Mouse (Mus musculus) heart, embryonic 16.5 days (tissue): ENCODE results near the gene H3f3a. TPM values are rescaled to one million over a fixed set of nuclear protein-coding genes. Genes with fewer than 3 reads are reported as not detected.

ENCODE experiments used
- ATAC-seq: fragments of 200-750 bp; cut with Nextera tagmentation; replicated peaks from 2 replicates; pipeline ENCODE4 v1.8.0; 2017; ENCODE audit warnings: moderate number of reproducible peaks; ENCODE audit not compliant: insufficient read depth, low FRiP score; ENCODE audit errors: extremely low read depth
- H3K27ac ChIP-seq: fragments of 300-500 bp; sonication (generic); 2 replicates; pipeline ENCODE4 v1.5.1; 2014; ENCODE audit warnings: mild to moderate bottlenecking, low read length, control low read depth, moderate library complexity
- H3K27me3 ChIP-seq: fragments of 300-500 bp; sonication (generic); 2 replicates; pipeline ENCODE4 v1.6.1; 2014; ENCODE audit warnings: low read length, mixed read lengths; ENCODE audit not compliant: control insufficient read depth, insufficient read depth
- H3K36me3 ChIP-seq: fragments of 300-500 bp; sonication (generic); 2 replicates; pipeline ENCODE4 v1.6.1; 2014; ENCODE audit not compliant: control insufficient read depth, insufficient read depth
- H3K4me1 ChIP-seq: fragments of 300-500 bp; sonication (generic); 2 replicates; pipeline ENCODE4 v1.6.1; 2014; ENCODE audit warnings: low read length, mixed read lengths; ENCODE audit not compliant: control insufficient read depth, insufficient read depth
- H3K4me2 ChIP-seq: fragments of 300-500 bp; sonication (generic); 2 replicates; pipeline ENCODE4 v1.6.1; 2014; ENCODE audit warnings: low read depth, mild to moderate bottlenecking, control low read depth, low read length
- H3K4me3 ChIP-seq: fragments of 300-500 bp; sonication (generic); 2 replicates; pipeline ENCODE4 v1.5.1; 2014; ENCODE audit warnings: mild to moderate bottlenecking, control low read depth, low read length
- H3K9ac ChIP-seq: fragments of 300-500 bp; sonication (generic); 2 replicates; pipeline ENCODE4 v1.6.1; 2014; ENCODE audit warnings: low read length, control low read depth
- H3K9me3 ChIP-seq: fragments of 300-500 bp; sonication (generic); replicated peaks from 2 replicates; pipeline ENCODE4 v1.6.1; 2016; ENCODE audit warnings: low read length; ENCODE audit not compliant: control insufficient read depth
- WGBS: fragments of 180-500 bp; shearing (Covaris S2); extraction: QIAGEN DNeasy Blood & Tissue Kit; methylation state at CpG from one replicate; pipeline ENCODE4 v1.1.7; 2014; 5-methylcytosine and 5-hydroxymethylcytosine counted together
- polyA plus RNA-seq: library from polyadenylated mRNA; unstranded; fragments of >200 nt; fragmentation: Nextera tagmentation; extraction: Ambion mirVana; gene quantifications from 2 replicates; pipeline ENCODE4 v1.2.1, GENCODE M21; 2015

The H3f3a gene
- polyA plus RNA-seq, 1 experiment from 2014 or later = 1,475 TPM

DNA sequence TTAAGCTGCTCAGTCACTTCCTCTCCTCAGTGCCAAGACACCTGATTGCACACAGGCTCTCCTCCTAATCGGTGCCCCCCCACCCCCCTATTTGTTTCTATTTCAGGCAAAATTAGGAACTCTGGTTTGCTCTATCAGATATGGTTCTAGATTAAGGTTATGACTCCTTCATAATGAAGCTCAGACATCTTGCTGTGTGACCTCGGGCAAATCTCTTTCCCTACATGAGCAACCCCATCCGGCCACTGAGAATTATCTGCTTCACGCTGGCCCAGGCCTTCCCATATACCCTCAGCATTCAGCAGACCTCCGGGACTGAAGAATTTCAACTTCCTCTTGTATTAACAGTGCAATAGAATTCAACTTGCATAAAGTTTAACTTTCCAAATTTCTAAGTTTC lies 14.5 kb downstream of the H3f3a start:
- no peak overlapping the region for H3K27ac ChIP-seq
- peaks cover 22% of the 10 kb centered on the region for H3K36me3 ChIP-seq
- H3K4me1 ChIP-seq = no peaks in the 10 kb centered on the region
- 0 out of 2 replicates have a peak, but pooled peaks cover 2% of the 10 kb centered on the region for H3K9me3 ChIP-seq
- no peak overlapping the region for H3K9ac ChIP-seq
- H3K4me3 ChIP-seq = no peak overlapping the region
- no peak for ATAC-seq
- H3K4me2 ChIP-seq = no peak overlapping the region
- 81% methylated on average over 5 of the region's 5 CpGs for WGBS
- no peaks in the 10 kb centered on the region for H3K27me3 ChIP-seq

DNA sequence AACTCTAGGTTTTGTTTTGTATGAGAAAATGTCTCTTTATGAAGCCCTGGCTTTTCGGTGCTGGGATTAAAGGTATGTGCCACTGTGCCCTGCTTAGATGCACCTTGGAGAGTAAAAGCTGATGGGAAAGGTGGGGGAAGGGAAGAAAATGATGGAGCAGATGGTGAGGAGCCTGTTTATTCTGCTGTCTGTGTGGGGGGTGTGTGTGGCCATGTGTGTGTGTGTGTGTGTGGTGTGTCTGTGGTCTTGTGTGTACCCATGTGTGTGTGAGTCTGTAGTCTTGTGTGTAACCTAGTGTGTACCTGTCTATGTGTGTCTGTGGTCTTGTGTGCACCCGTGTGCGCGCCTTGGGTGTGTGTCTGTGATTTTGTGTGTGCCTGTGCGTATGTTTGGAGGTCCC lies 15.1 kb downstream of the H3f3a start:
- Histone ChIP-seq H3K36me3 (peaks cover 16% of the 10 kb centered on the region), H3K27ac (no peak overlapping the region), H3K9ac (no peak overlapping the region), H3K27me3 (no peaks in the 10 kb centered on the region), H3K4me1 (peaks cover 2% of the 10 kb centered on the region; the same call in 1 of the 2 replicates), H3K4me3 (no peak overlapping the region), H3K9me3 (0 out of 2 replicates have a peak, but pooled peaks cover 2% of the 10 kb centered on the region), H3K4me2 (no peak overlapping the region)
- no peak for ATAC-seq
- WGBS = 90% methylated on average over 5 of the region's 5 CpGs

DNA sequence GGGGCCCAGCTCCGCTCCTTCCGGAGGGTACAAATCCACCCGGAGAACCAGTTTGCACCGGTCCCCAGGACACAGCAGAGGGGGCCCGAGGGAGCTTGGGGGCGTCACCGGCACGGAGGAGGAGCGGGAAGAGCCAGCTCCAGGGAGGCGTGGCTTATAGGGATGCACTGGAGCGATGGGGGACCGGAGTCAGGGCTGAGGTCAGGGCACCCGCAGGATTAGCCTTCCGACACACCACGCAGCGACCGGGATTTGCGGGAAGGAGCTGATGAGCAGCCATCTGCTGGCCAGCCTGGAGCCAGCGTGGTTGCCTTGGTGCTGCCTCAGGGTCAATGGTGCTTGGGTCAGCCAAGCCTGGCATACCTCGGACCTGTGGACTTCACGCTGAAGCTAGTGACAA lies 19.6 kb downstream of the H3f3a start:
- H3K4me2 ChIP-seq = peak overlapping the region; percentile 65
- H3K27ac ChIP-seq = no peak overlapping the region
- H3K36me3 ChIP-seq = no peaks in the 10 kb centered on the region
- H3K27me3 ChIP-seq = no peaks in the 10 kb centered on the region
- peak overlapping the region; percentile 26; the same call in 1 of the 2 replicates for H3K9ac ChIP-seq
- ATAC-seq = 0 out of 2 replicates have a peak, but pooled peaks have one; percentile 47
- H3K4me1 ChIP-seq = peaks cover 3% of the 10 kb centered on the region; the same call in 1 of the 2 replicates
- H3K4me3 ChIP-seq = peak overlapping the region; percentile 50
- 0 out of 2 replicates have a peak, but pooled peaks cover 2% of the 10 kb centered on the region for H3K9me3 ChIP-seq
- WGBS = 3% methylated on average over 21 of the region's 21 CpGs

DNA sequence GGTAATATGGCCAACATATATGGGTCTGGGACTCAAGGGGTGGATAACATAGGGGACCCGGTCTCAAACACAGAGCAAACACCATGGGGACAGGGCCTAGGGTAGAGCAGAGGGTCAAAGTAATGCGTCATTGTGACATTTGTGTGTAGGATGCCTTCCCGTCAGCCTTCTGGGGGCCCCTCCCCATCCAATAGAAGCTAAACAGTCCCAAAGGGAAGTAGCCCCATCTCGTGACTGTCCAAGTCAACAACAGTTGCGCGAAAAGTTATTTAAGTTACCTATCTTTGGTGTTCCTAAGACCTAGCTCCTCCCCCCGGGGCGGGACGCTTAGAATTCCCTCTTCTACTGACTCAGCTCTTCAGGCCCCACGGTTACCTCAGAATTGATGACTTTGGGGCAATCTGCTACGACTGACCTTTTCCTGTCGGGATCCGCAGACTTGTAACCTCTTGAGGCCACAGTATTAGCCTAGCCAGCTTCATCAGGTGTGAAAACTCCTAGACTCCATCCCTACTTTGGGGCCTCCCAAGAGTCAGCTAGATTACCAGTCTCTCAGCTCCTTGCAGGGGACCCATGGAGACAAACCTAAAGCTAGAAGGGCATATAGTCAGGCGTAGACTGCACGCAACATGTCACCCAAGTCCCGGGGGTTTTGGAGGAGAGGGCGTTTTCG lies 20.2 kb downstream of the H3f3a start:
- Histone ChIP-seq H3K27me3 (no peaks in the 10 kb centered on the region), H3K4me3 (peak overlapping the region; percentile 50), H3K4me1 (peaks cover 3% of the 10 kb centered on the region; the same call in 1 of the 2 replicates), H3K9me3 (0 out of 2 replicates have a peak, but pooled peaks cover 2% of the 10 kb centered on the region), H3K36me3 (no peaks in the 10 kb centered on the region), H3K27ac (no peak overlapping the region), H3K4me2 (peak overlapping the region; percentile 65), H3K9ac (peak overlapping the region; percentile 26; the same call in 1 of the 2 replicates)
- 15% methylated on average over 18 of the region's 18 CpGs for WGBS
- no peak; the same call in 1 of the 2 replicates for ATAC-seq

DNA sequence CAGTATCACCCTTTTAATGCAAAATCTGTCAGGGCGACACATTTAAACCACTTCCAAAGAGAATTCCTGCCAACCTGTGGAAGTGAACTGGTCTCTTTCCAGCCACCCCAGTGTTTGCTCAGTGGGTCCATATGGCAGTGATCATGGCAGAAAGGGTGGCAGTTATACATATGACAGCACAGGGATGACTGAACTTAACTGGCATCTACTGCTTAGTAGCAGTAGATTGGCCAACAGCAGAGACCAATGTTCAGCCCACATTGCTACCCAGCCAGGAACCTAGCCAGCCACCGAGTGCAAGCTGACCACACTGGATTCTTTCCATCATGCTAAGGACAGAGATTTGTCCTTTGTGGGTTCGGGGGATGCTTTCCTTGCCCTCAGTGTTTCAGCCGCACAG lies 20.9 kb downstream of the H3f3a start:
- peaks cover 3% of the 10 kb centered on the region; the same call in 1 of the 2 replicates for H3K4me1 ChIP-seq
- H3K4me2 ChIP-seq = no peak overlapping the region
- no peak overlapping the region for H3K27ac ChIP-seq
- WGBS = 90% methylated on average over 4 of the region's 4 CpGs
- no peak overlapping the region for H3K9ac ChIP-seq
- H3K4me3 ChIP-seq = no peak overlapping the region
- H3K27me3 ChIP-seq = no peaks in the 10 kb centered on the region
- peaks cover 6% of the 10 kb centered on the region; the same call in 1 of the 2 replicates for H3K9me3 ChIP-seq
- no peak for ATAC-seq
- H3K36me3 ChIP-seq = no peaks in the 10 kb centered on the region

DNA sequence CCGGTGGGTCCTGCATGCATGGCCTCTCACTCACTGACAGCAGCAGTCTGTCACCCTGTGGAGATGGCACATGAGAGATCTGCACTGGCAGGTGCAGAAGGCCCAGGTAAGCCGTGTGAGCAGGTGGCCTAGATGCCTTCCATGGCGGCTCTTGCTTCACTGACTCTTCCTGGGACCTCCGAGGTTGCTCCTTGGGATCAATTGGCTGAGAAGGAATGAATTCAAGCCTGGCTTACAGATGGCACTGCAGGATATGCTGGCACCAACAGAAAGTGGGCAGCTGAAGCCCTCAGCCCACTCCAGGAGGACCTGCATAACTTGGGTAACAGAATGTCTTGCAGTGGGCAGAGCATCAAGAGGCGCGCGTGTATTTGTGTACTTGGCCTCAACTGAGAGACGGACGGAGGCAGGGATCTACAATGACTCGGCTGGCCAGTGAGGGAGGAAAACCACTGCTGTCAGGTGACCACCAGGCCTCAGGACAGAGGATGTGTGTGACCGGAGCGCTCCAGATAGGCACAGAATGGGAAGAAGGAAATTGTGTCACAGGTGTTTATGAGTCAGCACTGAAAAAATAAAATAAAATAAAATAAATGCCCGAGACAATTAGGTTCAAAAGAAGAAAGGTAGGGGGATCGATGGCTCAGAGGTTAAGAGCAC lies 21.8 kb downstream of the H3f3a start:
- no peak overlapping the region for H3K9ac ChIP-seq
- H3K27me3 ChIP-seq = no peaks in the 10 kb centered on the region
- no peaks in the 10 kb centered on the region for H3K36me3 ChIP-seq
- peaks cover 4% of the 10 kb centered on the region; the same call in 1 of the 2 replicates for H3K9me3 ChIP-seq
- H3K4me3 ChIP-seq = no peak overlapping the region
- WGBS = 75% methylated on average over 14 of the region's 14 CpGs
- peaks cover 3% of the 10 kb centered on the region; the same call in 1 of the 2 replicates for H3K4me1 ChIP-seq
- ATAC-seq = no peak
- H3K4me2 ChIP-seq = no peak overlapping the region
- no peak overlapping the region for H3K27ac ChIP-seq

DNA sequence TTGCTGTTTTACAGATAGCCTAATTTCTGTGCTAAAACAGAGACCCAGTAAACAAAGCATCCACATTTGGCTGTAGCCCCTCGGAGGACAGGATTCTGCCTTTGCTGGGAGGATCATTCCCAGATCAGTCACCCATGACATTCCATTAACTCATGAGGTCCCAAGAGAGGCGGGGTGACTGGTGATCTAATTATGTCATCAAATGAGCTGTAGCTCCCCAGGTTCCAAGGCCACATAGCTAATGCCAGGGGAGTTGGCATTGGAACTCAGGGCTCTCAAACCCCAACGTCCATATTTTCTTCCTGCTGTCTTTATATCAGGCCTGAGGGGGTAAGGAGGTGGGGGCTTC lies 30.2 kb downstream of the H3f3a start:
- no peaks in the 10 kb centered on the region for H3K36me3 ChIP-seq
- no peak overlapping the region for H3K4me2 ChIP-seq
- H3K27me3 ChIP-seq = no peaks in the 10 kb centered on the region
- ATAC-seq = no peak
- 0 out of 2 replicates have a peak, but pooled peaks cover 4% of the 10 kb centered on the region for H3K4me1 ChIP-seq
- H3K9ac ChIP-seq = no peak overlapping the region
- 47% methylated on average over 3 of the region's 3 CpGs for WGBS
- H3K4me3 ChIP-seq = no peak overlapping the region
- no peak overlapping the region for H3K27ac ChIP-seq
- H3K9me3 ChIP-seq = peaks cover 4% of the 10 kb centered on the region; the same call in 1 of the 2 replicates

DNA sequence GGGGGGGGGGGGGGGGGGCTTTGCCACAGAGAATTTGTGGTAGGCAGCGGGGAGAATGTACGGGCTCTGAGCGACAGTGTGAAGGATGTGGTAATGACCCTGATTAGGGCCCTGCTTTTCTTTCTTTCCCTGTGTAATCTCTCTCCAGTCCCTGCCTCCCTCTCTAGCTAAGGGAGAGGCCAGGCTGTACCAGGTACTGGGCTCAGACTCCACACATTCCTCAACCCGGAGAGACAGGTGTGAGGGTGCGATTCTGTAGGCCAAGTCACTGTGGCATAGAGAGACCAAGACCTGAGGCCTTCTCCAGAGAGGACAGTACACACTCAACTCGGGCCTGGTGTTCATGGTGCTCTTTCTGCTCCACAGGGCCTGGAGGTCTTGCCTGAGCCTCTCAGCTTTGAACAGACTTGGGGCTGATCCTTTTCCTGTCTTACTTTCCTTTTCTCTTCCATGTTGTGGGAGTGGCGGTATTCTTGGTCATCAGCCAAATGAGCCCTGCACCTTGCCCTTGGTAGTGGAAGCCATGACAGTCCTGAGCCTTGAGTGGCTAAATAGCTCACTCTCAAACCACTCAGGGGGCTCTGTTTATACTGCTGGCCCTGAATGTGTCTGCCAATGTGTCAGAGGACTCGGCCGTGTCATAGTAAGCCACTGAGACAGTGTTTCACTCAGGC lies 30.7 kb downstream of the H3f3a start:
- no peaks in the 10 kb centered on the region for H3K36me3 ChIP-seq
- H3K27me3 ChIP-seq = no peaks in the 10 kb centered on the region
- ATAC-seq = no peak
- WGBS = 51% methylated on average over 9 of the region's 9 CpGs
- peaks cover 2% of the 10 kb centered on the region; the same call in 1 of the 2 replicates for H3K9me3 ChIP-seq
- no peak overlapping the region for H3K27ac ChIP-seq
- H3K4me2 ChIP-seq = no peak overlapping the region
- H3K4me1 ChIP-seq = 0 out of 2 replicates have a peak, but pooled peaks cover 4% of the 10 kb centered on the region
- H3K4me3 ChIP-seq = no peak overlapping the region
- H3K9ac ChIP-seq = no peak overlapping the region
